Mouse (Mus musculus): Measurements from ENCODE around the gene Draxin.

Gene Draxin

GRCm38 (mm10) chr4:148115467-148115866, 15.0 kb downstream of the Draxin start:
- peak; percentile 47 for DNase-seq (ENCODE audit: low read depth, low spot score)

GRCm38 (mm10) chr4:148114758-148115391, 15.6 kb downstream of the Draxin start:
- peak; percentile 74 for DNase-seq (ENCODE audit: low read depth, low spot score)

- DNase-seq (ENCODE audit: low read depth, low spot score): no peak
These were observed 18.0 kb downstream of the Draxin start for GRCm38 (mm10) chr4:148112519-148112918.

- DNase-seq (ENCODE audit: low read depth, low spot score): no peak
These were observed 21.3 kb downstream of the Draxin start for GRCm38 (mm10) chr4:148109215-148109614.

- no peak for DNase-seq (ENCODE audit: low read depth, low spot score)
These were observed 21.9 kb downstream of the Draxin start for GRCm38 (mm10) chr4:148108565-148109100.

- DNase-seq (ENCODE audit: low read depth, low spot score): no peak
These were observed 22.7 kb downstream of the Draxin start for GRCm38 (mm10) chr4:148107621-148108291.

GRCm38 (mm10) chr4:148104146-148104545, 26.4 kb downstream of the Draxin start:
- no peak for DNase-seq (ENCODE audit: low read depth, low spot score)

GRCm38 (mm10) chr4:148101801-148102527, 28.5 kb downstream of the Draxin start:
- no peak for DNase-seq (ENCODE audit: low read depth, low spot score)

- no peak for DNase-seq (ENCODE audit: low read depth, low spot score)
These were observed 31.8 kb downstream of the Draxin start for GRCm38 (mm10) chr4:148098666-148099065.

- no peak for DNase-seq (ENCODE audit: low read depth, low spot score)
These were observed 32.6 kb downstream of the Draxin start for GRCm38 (mm10) chr4:148097936-148098335.

GRCm38 (mm10) chr4:148095081-148095480, 35.4 kb downstream of the Draxin start:
- no peak for DNase-seq (ENCODE audit: low read depth, low spot score)

GRCm38 (mm10) chr4:148094161-148094560, 36.3 kb downstream of the Draxin start:
- DNase-seq (ENCODE audit: low read depth, low spot score): no peak

GRCm38 (mm10) chr4:148092551-148093271, 37.8 kb downstream of the Draxin start:
- DNase-seq (ENCODE audit: low read depth, low spot score): no peak

- DNase-seq (ENCODE audit: low read depth, low spot score): no peak
These were observed 39.3 kb downstream of the Draxin start for GRCm38 (mm10) chr4:148091181-148091580.

GRCm38 (mm10) chr4:148089166-148089565, 41.3 kb downstream of the Draxin start:
- no peak for DNase-seq (ENCODE audit: low read depth, low spot score)

- DNase-seq (ENCODE audit: low read depth, low spot score): peak; percentile 88
These were observed 42.5 kb downstream of the Draxin start, which contains the start of gene Agtrap for GRCm38 (mm10) chr4:148087907-148088527. Gene Agtrap (minus strand): TSS chr4:148088031.

GRCm38 (mm10) chr4:148087091-148087906, 43.2 kb downstream of the Draxin start:
- DNase-seq (ENCODE audit: low read depth, low spot score): no peak

GRCm38 (mm10) chr4:148085907-148086305, 44.6 kb downstream of the Draxin start:
- no peak for DNase-seq (ENCODE audit: low read depth, low spot score)

- DNase-seq (ENCODE audit: low read depth, low spot score): no peak
These were observed 45.2 kb downstream of the Draxin start for GRCm38 (mm10) chr4:148085131-148085906.
